Mouse (Mus musculus): ENCODE measurements around the gene 4933427D14Rik.
"Not testable (repeated sequence)": the region's sequence is repeated elsewhere in the genome, so short reads cannot be mapped to it uniquely, and the experiment has no call there.

The 4933427D14Rik gene

GRCm38 (mm10) chr11:72203440-72203839 is 3.8 kb downstream of the 4933427D14Rik start:
- no peak for DNase-seq (ENCODE audit: low read depth, low spot score)

- no peak for DNase-seq (ENCODE audit: low read depth, low spot score)
Measured at GRCm38 (mm10) chr11:72196506-72196905, 10.8 kb downstream of the 4933427D14Rik start.

- DNase-seq (ENCODE audit: low read depth, low spot score): no peak
Measured at GRCm38 (mm10) chr11:72194259-72194658, 13.0 kb downstream of the 4933427D14Rik start.

GRCm38 (mm10) chr11:72190857-72191256 is 16.4 kb downstream of the 4933427D14Rik start:
- peak; percentile 52 for DNase-seq (ENCODE audit: low read depth, low spot score)

GRCm38 (mm10) chr11:72184252-72184651 is 23.0 kb downstream of the 4933427D14Rik start:
- DNase-seq (ENCODE audit: low read depth, low spot score): no peak

GRCm38 (mm10) chr11:72181136-72181535 is 26.1 kb downstream of the 4933427D14Rik start:
- DNase-seq (ENCODE audit: low read depth, low spot score): no peak

GRCm38 (mm10) chr11:72180556-72180955 is 26.7 kb downstream of the 4933427D14Rik start:
- DNase-seq (ENCODE audit: low read depth, low spot score): no peak

GRCm38 (mm10) chr11:72176553-72176952 is 30.7 kb downstream of the 4933427D14Rik start:
- no peak for DNase-seq (ENCODE audit: low read depth, low spot score)

GRCm38 (mm10) chr11:72175966-72176365 is 31.3 kb downstream of the 4933427D14Rik start:
- DNase-seq (ENCODE audit: low read depth, low spot score): no peak

GRCm38 (mm10) chr11:72174721-72175120 is 32.5 kb downstream of the 4933427D14Rik start:
- DNase-seq (ENCODE audit: low read depth, low spot score): no peak

GRCm38 (mm10) chr11:72173506-72173905 is 33.8 kb downstream of the 4933427D14Rik start:
- DNase-seq (ENCODE audit: low read depth, low spot score): no peak

- DNase-seq (ENCODE audit: low read depth, low spot score): not testable (repeated sequence)
Measured at GRCm38 (mm10) chr11:72171906-72172305, 35.4 kb downstream of the 4933427D14Rik start.

GRCm38 (mm10) chr11:72169871-72170270 is 37.4 kb downstream of the 4933427D14Rik start:
- DNase-seq (ENCODE audit: low read depth, low spot score): no peak

- no peak for DNase-seq (ENCODE audit: low read depth, low spot score)
Measured at GRCm38 (mm10) chr11:72163198-72163597, 44.1 kb downstream of the 4933427D14Rik start.

- DNase-seq (ENCODE audit: low read depth, low spot score): no peak
Measured at GRCm38 (mm10) chr11:72156624-72157023, 50.6 kb downstream of the 4933427D14Rik start.

- no peak for DNase-seq (ENCODE audit: low read depth, low spot score)
Measured at GRCm38 (mm10) chr11:72155981-72156428, 51.3 kb downstream of the 4933427D14Rik start.

- DNase-seq (ENCODE audit: low read depth, low spot score): peak; percentile 73
Measured at GRCm38 (mm10) chr11:72155186-72155980, 51.9 kb downstream of the 4933427D14Rik start.

- DNase-seq (ENCODE audit: low read depth, low spot score): no peak
Measured at GRCm38 (mm10) chr11:72153122-72153862, 54.0 kb downstream of the 4933427D14Rik start.

GRCm38 (mm10) chr11:72151120-72151519 is 56.1 kb downstream of the 4933427D14Rik start:
- no peak for DNase-seq (ENCODE audit: low read depth, low spot score)

- no peak for DNase-seq (ENCODE audit: low read depth, low spot score)
Measured at GRCm38 (mm10) chr11:72147910-72148309, 59.3 kb downstream of the 4933427D14Rik start.

- DNase-seq (ENCODE audit: low read depth, low spot score): no peak
Measured at GRCm38 (mm10) chr11:72145877-72146248, 61.4 kb downstream of the 4933427D14Rik start.

- DNase-seq (ENCODE audit: low read depth, low spot score): no peak
Measured at GRCm38 (mm10) chr11:72145182-72145876, 61.9 kb downstream of the 4933427D14Rik start.
